Mouse (Mus musculus): ENCODE measurements at regions not wholly inside any gene's neighbourhood (a gene's known extent, or its start where the extent isn't known, plus 50 kb on each side); places are given as distances from the start of the nearest gene placed in this dataset.
A peak's percentile ranks its signal among the peaks of the same experiment; 100 is the strongest.

DNA sequence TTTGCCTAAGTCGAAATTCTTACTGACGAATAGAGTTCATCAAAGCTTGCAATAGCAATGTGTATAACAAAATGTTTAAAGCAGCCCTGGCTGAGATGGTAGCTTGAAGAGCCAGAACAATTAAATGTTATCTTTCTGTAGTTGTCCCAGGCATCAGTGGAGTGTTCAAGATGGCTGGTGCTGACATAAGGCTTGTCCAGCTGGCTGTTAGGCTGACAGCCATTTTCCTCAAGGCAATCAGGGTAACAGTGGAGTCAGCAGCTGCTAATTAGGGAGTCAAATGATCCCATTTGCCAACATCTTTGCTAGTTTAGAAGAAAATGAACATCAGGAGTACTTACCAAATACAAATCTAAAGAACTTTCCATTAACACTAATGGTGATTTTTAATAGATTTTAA lies 936.3 kb downstream of the Nsun3 start:
- no peak overlapping the region for H3K4me2 ChIP-seq (ENCODE audit: low read length)
- H3K36me3 ChIP-seq (ENCODE audit: control insufficient read depth, insufficient read depth, low read length) = no peaks in the 10 kb centered on the region
- H3K9ac ChIP-seq (replicated peaks; ENCODE audit: low read length) = no peak overlapping the region
- WGBS = 95% methylated on average over 2 of the region's 2 CpGs
- no peaks in the 10 kb centered on the region for H3K9me3 ChIP-seq (ENCODE audit: control insufficient read depth, low read length)
- no peak overlapping the region for H3K4me3 ChIP-seq (replicated peaks; ENCODE audit: low read depth, low read length)
- no peak overlapping the region for H3K27ac ChIP-seq (replicated peaks; ENCODE audit: low read depth, low read length)
- no peak for ATAC-seq (ENCODE audit: low FRiP score, low TSS enrichment)
- DNase-seq = peak; percentile 1
- no peaks in the 10 kb centered on the region for H3K27me3 ChIP-seq (ENCODE audit: control insufficient read depth, insufficient read depth, low read length)
- no peaks in the 10 kb centered on the region for H3K4me1 ChIP-seq (ENCODE audit: control insufficient read depth, insufficient read depth, low read length)
